Mouse (Mus musculus): ENCODE measurements at regions not wholly inside any gene's neighbourhood (a gene's known extent, or its start where the extent isn't known, plus 50 kb on each side); places are given as distances from the start of the nearest gene placed in this dataset.

GRCm38 (mm10) chr5:85467811-85468210, 597.6 kb downstream of the Cenpc1 start:
- in situ Hi-C loops (cut with MboI, MseI) = no loop called here

GRCm38 (mm10) chr5:85467151-85467550, 598.2 kb downstream of the Cenpc1 start:
- in situ Hi-C loops (cut with MboI, MseI) = no loop called here
